Mouse (Mus musculus) forebrain, embryonic 11.5 days (tissue): ENCODE measurements around the gene Fbln2. TPM values are rescaled to one million over a fixed set of nuclear protein-coding genes. Genes with fewer than 3 reads are reported as not detected.
A peak's percentile ranks its signal among the peaks of the same experiment; 100 is the strongest.

Experiments used
- ATAC-seq: fragments of 200-750 bp; cut with Nextera tagmentation; replicated peaks from 2 replicates; pipeline ENCODE4 v1.8.0; 2017; ENCODE audit warnings: moderate TSS enrichment; ENCODE audit not compliant: low FRiP score
- DNase-seq: peaks from one replicate; pipeline ENCODE4 v3.0.0-alpha.2; 2017; ENCODE audit warnings: low spot score
- H3K27ac ChIP-seq: fragments of 300-500 bp; sonication (generic); 2 replicates; pipeline ENCODE4 v1.5.1; 2014; ENCODE audit warnings: low read depth, low read length
- H3K27me3 ChIP-seq: fragments of 300-500 bp; sonication (generic); 2 replicates; pipeline ENCODE4 v1.6.1; 2014; ENCODE audit warnings: mild to moderate bottlenecking, low read length, mixed read lengths; ENCODE audit not compliant: control insufficient read depth, insufficient read depth
- H3K36me3 ChIP-seq: fragments of 300-500 bp; sonication (generic); 2 replicates; pipeline ENCODE4 v1.6.1; 2014; ENCODE audit warnings: mild to moderate bottlenecking, low read length, moderate library complexity, mixed read lengths; ENCODE audit not compliant: control insufficient read depth, insufficient read depth
- H3K4me1 ChIP-seq: fragments of 300-500 bp; sonication (generic); replicated peaks from 2 replicates; pipeline ENCODE4 v1.6.1; 2014; ENCODE audit warnings: low read length, mixed read lengths; ENCODE audit not compliant: control insufficient read depth, insufficient read depth
- H3K4me2 ChIP-seq: fragments of 300-500 bp; sonication (generic); 2 replicates; pipeline ENCODE4 v1.6.1; 2014; ENCODE audit warnings: low read depth, mild to moderate bottlenecking, low read length, moderate library complexity, mixed read lengths; ENCODE audit not compliant: severe bottlenecking
- H3K4me3 ChIP-seq: fragments of 300-500 bp; sonication (generic); 2 replicates; pipeline ENCODE4 v1.5.1; 2014; ENCODE audit warnings: low read depth, low read length
- H3K9ac ChIP-seq: fragments of 300-500 bp; sonication (generic); 2 replicates; pipeline ENCODE4 v1.6.1; 2014; ENCODE audit warnings: low read length
- H3K9me3 ChIP-seq: fragments of 300-500 bp; sonication (generic); 2 replicates; pipeline ENCODE4 v1.6.1; 2016; ENCODE audit warnings: low read length, mixed read lengths; ENCODE audit not compliant: control insufficient read depth
- WGBS: fragments of 180-500 bp; shearing (Covaris S2); extraction: QIAGEN DNeasy Blood & Tissue Kit; methylation state at CpG from one replicate; pipeline ENCODE4 v1.1.7; 2014; 5-methylcytosine and 5-hydroxymethylcytosine counted together
- polyA plus RNA-seq: library from polyadenylated mRNA; unstranded; fragments of >200 nt; fragmentation: Nextera tagmentation; extraction: Ambion mirVana; gene quantifications from 2 replicates; pipeline ENCODE4 v1.2.1, GENCODE M21; 2014

Gene Fbln2
- polyA plus RNA-seq, 1 experiment from 2014 or later = 38.9 TPM

DNA sequence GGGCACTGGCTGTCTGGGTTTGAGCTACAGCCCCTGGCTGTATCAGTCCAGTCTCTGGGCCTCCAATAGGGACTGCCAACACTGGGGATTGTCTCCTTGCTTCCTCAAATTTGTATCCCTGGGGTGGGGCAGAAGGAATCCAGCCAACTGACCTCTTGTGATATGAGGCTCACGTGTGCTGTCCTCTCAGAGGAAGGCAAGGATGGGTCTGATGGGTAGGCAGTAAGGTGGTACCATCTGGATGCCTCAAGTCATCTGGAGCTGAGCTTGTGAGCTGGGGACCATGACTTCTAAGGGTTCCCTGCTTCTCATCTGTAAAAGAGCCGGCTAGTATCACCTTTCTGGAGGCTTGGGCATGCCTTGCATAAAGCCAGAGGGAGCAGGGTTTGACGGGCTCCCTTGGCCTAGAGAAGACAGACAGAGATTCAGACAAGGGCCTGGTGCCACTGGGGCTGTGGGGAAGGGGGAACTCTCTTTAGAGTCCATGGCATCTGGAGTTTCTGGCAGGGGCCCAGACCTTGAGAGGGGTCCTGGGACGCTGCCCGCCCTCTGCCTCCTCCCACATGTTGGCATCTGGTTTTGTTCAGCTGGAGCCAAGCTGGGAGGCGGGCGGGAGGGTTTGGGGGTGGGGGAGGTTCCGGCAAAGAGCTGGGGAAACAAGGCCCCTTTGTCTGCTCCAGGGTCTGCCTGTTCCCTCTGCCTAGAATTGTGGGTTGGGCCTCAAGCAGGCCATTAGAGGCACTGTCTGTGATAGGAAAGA is 11.6 kb upstream of the Fbln2 start:
- Histone ChIP-seq H3K27me3 (no peaks in the 10 kb centered on the region), H3K9me3 (no peaks in the 10 kb centered on the region), H3K4me1 (peaks cover 11% of the 10 kb centered on the region), H3K4me3 (no peak overlapping the region), H3K36me3 (no peaks in the 10 kb centered on the region), H3K4me2 (no peak overlapping the region), H3K9ac (peak overlapping the region; percentile 24; the same call in 1 of the 2 replicates), H3K27ac (peak overlapping the region; percentile 51)
- ATAC-seq (peak; percentile 78), DNase-seq (peak; percentile 82)
- 36% methylated on average over 8 of the region's 8 CpGs for WGBS

- Histone ChIP-seq H3K27me3 (no peaks in the 10 kb centered on the region), H3K27ac (no peak overlapping the region), H3K9me3 (no peaks in the 10 kb centered on the region), H3K36me3 (no peaks in the 10 kb centered on the region), H3K4me2 (no peak overlapping the region), H3K4me3 (no peak overlapping the region), H3K9ac (no peak overlapping the region), H3K4me1 (peaks cover 11% of the 10 kb centered on the region)
- no peak for DNase-seq
- ATAC-seq = no peak
- 89% methylated on average over 8 of the region's 8 CpGs for WGBS
These were observed 10.3 kb upstream of the Fbln2 start for GRCm38 (mm10) chr6:91201881-91202341.

GRCm38 (mm10) chr6:91202571-91202970 is 9.7 kb upstream of the Fbln2 start:
- DNase-seq = no peak

GRCm38 (mm10) chr6:91205346-91205745 is 6.9 kb upstream of the Fbln2 start:
- no peak for DNase-seq
- WGBS = 89% methylated on average over 3 of the region's 3 CpGs
- Histone ChIP-seq H3K4me2 (no peak overlapping the region), H3K36me3 (no peaks in the 10 kb centered on the region), H3K9ac (no peak overlapping the region), H3K27ac (no peak overlapping the region), H3K27me3 (no peaks in the 10 kb centered on the region), H3K9me3 (no peaks in the 10 kb centered on the region), H3K4me1 (peaks cover 10% of the 10 kb centered on the region), H3K4me3 (no peak overlapping the region)
- no peak for ATAC-seq

More at GRCm38 (mm10) chr6:91202571-91202970, 9.7 kb upstream of the Fbln2 start:
- no peaks in the 10 kb centered on the region for H3K36me3 ChIP-seq
- no peak overlapping the region for H3K9ac ChIP-seq
- H3K27me3 ChIP-seq = no peaks in the 10 kb centered on the region
- no peak overlapping the region for H3K27ac ChIP-seq
- no peaks in the 10 kb centered on the region for H3K9me3 ChIP-seq
- H3K4me3 ChIP-seq = no peak overlapping the region
- ATAC-seq = no peak
- H3K4me2 ChIP-seq = no peak overlapping the region
- WGBS = 89% methylated on average over 4 of the region's 4 CpGs
- H3K4me1 ChIP-seq = peaks cover 11% of the 10 kb centered on the region

- Histone ChIP-seq H3K4me1 (peaks cover 6% of the 10 kb centered on the region), H3K27ac (no peak overlapping the region), H3K4me3 (no peak overlapping the region), H3K36me3 (no peaks in the 10 kb centered on the region), H3K9me3 (no peaks in the 10 kb centered on the region), H3K9ac (no peak overlapping the region), H3K27me3 (no peaks in the 10 kb centered on the region), H3K4me2 (no peak overlapping the region)
- DNase-seq (no peak), ATAC-seq (no peak)
- WGBS = 82% methylated on average over 5 of the region's 5 CpGs
These were observed 6.5 kb upstream of the Fbln2 start for GRCm38 (mm10) chr6:91205791-91206190.

- Histone ChIP-seq H3K9ac (no peak overlapping the region), H3K4me1 (peaks cover 3% of the 10 kb centered on the region; the same call in 1 of the 2 replicates), H3K36me3 (no peaks in the 10 kb centered on the region), H3K27ac (no peak overlapping the region), H3K4me2 (no peak overlapping the region), H3K27me3 (no peaks in the 10 kb centered on the region), H3K9me3 (no peaks in the 10 kb centered on the region), H3K4me3 (no peak overlapping the region)
- DNase-seq (no peak), ATAC-seq (no peak)
- 67% methylated on average over 3 of the region's 3 CpGs for WGBS
These were observed 4.8 kb upstream of the Fbln2 start for GRCm38 (mm10) chr6:91207491-91207890.

- peaks cover 3% of the 10 kb centered on the region; the same call in 1 of the 2 replicates for H3K4me1 ChIP-seq
- H3K36me3 ChIP-seq = no peaks in the 10 kb centered on the region
- WGBS = 10% methylated on average over 2 of the region's 2 CpGs
- no peaks in the 10 kb centered on the region for H3K9me3 ChIP-seq
- no peak overlapping the region for H3K9ac ChIP-seq
- 0 out of 2 replicates have a peak overlapping the region, but pooled peaks have one; percentile 25 for H3K27ac ChIP-seq
- no peaks in the 10 kb centered on the region; the same call in 1 of the 2 replicates for H3K27me3 ChIP-seq
- DNase-seq (no peak), ATAC-seq (no peak)
- H3K4me2 ChIP-seq = no peak overlapping the region
- no peak overlapping the region for H3K4me3 ChIP-seq
These were observed 2.5 kb upstream of the Fbln2 start for GRCm38 (mm10) chr6:91209780-91210179.

GRCm38 (mm10) chr6:91210852-91211251 is 1.4 kb upstream of the Fbln2 start:
- H3K9ac ChIP-seq = no peak overlapping the region
- no peaks in the 10 kb centered on the region; the same call in 1 of the 2 replicates for H3K27me3 ChIP-seq
- no peaks in the 10 kb centered on the region for H3K9me3 ChIP-seq
- no peak for ATAC-seq
- H3K4me2 ChIP-seq = no peak overlapping the region
- no peak overlapping the region for H3K4me3 ChIP-seq
- no peak overlapping the region for H3K27ac ChIP-seq
- DNase-seq = no peak
- 73% methylated on average over 3 of the region's 3 CpGs for WGBS
- H3K36me3 ChIP-seq = no peaks in the 10 kb centered on the region
- peaks cover 3% of the 10 kb centered on the region; the same call in 1 of the 2 replicates for H3K4me1 ChIP-seq
